19 mouse cellular contexts compared by ENCODE assay signal in genomic region chr9:7947946-7948345, GRCm38 (mm10).
"Had no signal": no experiment of that assay in that cellular context is flagged by ENCODE, and none has a peak within 500 bp of the region (broad histone marks: within the 10 kb centered on the region; RNA-seq: fewer than 3 reads in every experiment).

No protein-coding gene starts in this region.

- H3K9me3 ChIP-seq: midbrain, embryonic 10.5 days; midbrain, embryonic 12.5 days; neural tube, embryonic 13.5 days; neural tube, embryonic 15.5 days had no signal

- H3K4me1 ChIP-seq: midbrain, embryonic 10.5 days; midbrain, embryonic 12.5 days; neural tube, embryonic 15.5 days had no signal

- H3K36me3 ChIP-seq: neural tube, embryonic 15.5 days had no signal

- H3K27ac ChIP-seq: midbrain, embryonic 10.5 days; midbrain, embryonic 12.5 days; neural tube, embryonic 13.5 days; neural tube, embryonic 15.5 days had no signal

- DNase-seq: lung, adult 18-20 months; lung, embryonic 14.5 days; lung, postnatal 10 days; lung, postnatal 4 days; midbrain, embryonic 14.5 days; retina, postnatal 1 day; right cerebral cortex, adult 18-20 months; right cerebral cortex, postnatal 25 days; right cerebral cortex, postnatal 4 days; spleen, adult 18-20 months; thymus, adult 18-20 months; thymus, postnatal 14 days; thymus, postnatal 36 days had no signal

- ATAC-seq: midbrain, embryonic 16.5 days had no signal

- H3K4me3 ChIP-seq: midbrain, embryonic 10.5 days; midbrain, embryonic 12.5 days; myocyte; neural tube, embryonic 13.5 days; neural tube, embryonic 15.5 days had no signal

- H3K27me3 ChIP-seq: midbrain, embryonic 12.5 days; neural tube, embryonic 13.5 days; neural tube, embryonic 15.5 days had no signal

- H3K9ac ChIP-seq: lung, embryonic 14.5 days; midbrain, embryonic 12.5 days; neural tube, embryonic 13.5 days; neural tube, embryonic 15.5 days had no signal

- H3K4me2 ChIP-seq: lung, embryonic 14.5 days; midbrain, embryonic 12.5 days; neural tube, embryonic 13.5 days; neural tube, embryonic 15.5 days had no signal
